Mouse (Mus musculus) monocyte, adult 5-6 weeks (primary cell): ENCODE data around the gene Hcst. TPM values are rescaled to one million over a fixed set of nuclear protein-coding genes. Genes with fewer than 3 reads are reported as not detected.

ENCODE experiments used
- ATAC-seq: fragments of 153-309, 156-312 bp; replicated peaks from 2 replicates; pipeline ENCODE4 v1.8.0; 2017; ENCODE audit warnings: mild to moderate bottlenecking; ENCODE audit not compliant: low TSS enrichment, insufficient number of reproducible peaks, severe bottlenecking, poor library complexity, low FRiP score
- total RNA-seq: library from RNA; stranded (forward); fragments of 200-1000, 200-491, 200-594 nt; gene quantifications from 3 replicates; pipeline ENCODE4 v1.2.3, GENCODE M21; 2017

Hcst gene
- total RNA-seq, 1 experiment from 2014 or later, result 44.2 TPM

GRCm38 (mm10) chr7:30436879-30437278, 17.2 kb upstream of the Hcst start:
- no peak for ATAC-seq

DNA sequence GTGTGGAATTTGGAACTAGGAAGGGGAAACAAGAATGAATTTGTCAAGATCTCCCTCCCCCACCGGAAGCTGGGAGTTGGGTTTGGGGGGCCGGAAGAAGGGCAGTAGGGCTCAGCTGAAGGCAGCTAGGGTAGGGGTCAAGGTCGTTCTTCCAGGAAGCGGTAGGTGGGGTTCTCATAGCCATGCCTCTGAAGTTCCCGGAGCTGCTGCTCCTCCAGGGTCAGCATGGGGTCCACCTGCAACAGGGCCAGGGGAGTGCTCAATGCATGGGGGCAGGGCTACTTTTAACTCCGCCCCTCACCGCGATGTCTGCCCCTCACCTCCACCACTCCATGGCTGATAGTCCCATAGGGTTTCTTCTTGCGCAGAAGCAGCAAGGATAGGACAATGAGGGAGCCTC, 15.5 kb upstream of the Hcst start:
- no peak for ATAC-seq

- no peak for ATAC-seq
Observed at GRCm38 (mm10) chr7:30434701-30435100, 15.0 kb upstream of the Hcst start.

DNA sequence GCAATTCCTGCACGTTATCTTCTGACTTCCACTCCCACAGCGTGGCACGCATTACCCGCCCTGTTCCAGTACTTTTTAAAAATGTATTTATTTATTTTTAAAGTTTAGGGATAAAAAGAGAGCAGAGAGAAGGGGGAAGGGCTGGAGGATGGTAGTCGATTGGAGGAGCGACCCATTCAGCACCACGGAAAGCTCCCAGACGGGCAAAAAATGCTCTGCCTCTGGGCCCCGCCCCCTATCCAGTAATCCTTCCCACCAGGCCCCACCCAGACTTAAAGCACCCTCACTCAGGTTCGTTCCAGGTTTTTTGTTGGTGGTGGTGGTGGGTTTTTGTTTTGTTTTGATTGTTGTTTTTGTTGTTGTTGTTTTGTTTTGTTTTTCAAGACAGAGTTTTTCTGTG, 14.6 kb upstream of the Hcst start:
- no peak for ATAC-seq

DNA sequence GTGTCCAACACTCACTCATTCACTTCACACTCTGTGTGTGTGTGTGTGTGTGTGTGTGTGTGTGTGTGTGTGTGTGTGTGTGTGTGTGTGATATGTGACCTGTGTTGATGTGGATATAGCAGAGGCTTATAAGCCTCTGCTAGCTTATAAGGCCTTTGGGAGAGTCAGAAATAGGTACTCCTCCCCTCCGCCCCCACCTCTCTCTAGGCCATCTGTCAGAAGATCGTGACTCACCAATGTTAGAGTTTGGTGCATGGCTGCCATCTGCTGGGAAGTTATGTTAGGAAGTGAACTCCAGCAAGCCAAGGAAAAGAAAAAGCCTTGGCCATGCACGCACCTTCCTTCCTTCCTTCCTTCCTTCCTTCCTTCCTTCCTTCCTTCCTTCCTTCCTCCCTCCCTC, 12.1 kb upstream of the Hcst start:
- ATAC-seq, result peak; percentile 78

DNA sequence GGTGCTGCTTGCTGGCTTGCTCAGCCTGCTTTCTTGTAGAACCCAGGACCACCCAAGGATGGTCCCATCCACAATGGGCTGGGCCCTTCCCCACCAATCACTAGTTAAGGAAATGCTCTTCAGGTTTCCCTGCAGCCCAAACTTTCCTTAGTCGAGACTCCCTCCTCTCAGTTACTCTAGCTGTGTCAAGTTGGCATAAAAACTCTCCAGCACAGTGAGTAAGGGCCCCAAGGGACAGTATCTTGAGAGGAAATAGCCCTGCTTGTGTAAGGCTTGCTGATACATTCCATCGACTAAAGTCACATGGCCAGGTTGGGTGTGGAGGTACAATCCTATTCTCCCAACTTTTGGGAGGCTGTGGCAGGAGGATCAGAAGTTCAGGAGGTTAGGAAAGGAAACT, 10.5 kb upstream of the Hcst start:
- no peak for ATAC-seq

DNA sequence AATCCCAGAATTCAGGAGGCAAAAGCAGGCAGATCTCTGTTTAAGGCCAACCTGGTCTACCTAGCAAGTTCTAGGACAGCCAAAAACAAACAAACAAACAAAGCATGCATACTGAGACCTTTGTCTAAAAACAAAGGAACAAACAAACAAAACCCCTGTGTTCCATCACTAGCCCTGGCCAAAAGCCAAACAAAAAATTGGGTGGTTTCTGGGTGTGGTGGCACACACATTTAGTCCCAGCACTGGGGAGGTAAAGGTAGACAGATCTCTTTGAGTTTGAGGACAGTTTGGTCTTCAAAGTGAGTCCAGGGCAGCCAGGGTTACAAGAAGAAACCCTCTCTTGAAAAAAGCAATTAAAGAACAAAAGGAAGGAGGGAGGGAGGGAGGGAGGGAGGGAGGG, 9.7 kb upstream of the Hcst start:
- no peak for ATAC-seq

- no peak for ATAC-seq
Observed at GRCm38 (mm10) chr7:30423071-30423641, 3.5 kb upstream of the Hcst start.

DNA sequence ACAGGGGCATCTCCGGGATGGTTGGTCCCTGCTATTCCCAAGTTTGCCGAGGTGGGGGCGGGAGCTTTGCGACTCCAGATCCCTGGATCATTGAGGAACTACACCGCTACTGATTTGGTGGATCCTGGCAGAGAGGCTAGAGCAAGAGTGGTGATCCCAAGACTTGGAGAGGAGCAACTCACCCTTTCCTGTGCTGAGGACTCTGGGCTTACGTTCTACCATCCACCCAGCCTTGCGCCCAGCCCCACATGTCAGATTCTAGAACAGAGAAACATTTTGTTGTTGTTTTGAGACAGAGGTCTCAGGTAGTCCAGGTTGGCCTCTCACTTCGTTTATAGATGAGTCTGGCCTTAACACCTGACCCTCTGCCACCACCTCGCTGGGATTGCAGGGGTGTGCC, 2.9 kb upstream of the Hcst start:
- no peak for ATAC-seq

DNA sequence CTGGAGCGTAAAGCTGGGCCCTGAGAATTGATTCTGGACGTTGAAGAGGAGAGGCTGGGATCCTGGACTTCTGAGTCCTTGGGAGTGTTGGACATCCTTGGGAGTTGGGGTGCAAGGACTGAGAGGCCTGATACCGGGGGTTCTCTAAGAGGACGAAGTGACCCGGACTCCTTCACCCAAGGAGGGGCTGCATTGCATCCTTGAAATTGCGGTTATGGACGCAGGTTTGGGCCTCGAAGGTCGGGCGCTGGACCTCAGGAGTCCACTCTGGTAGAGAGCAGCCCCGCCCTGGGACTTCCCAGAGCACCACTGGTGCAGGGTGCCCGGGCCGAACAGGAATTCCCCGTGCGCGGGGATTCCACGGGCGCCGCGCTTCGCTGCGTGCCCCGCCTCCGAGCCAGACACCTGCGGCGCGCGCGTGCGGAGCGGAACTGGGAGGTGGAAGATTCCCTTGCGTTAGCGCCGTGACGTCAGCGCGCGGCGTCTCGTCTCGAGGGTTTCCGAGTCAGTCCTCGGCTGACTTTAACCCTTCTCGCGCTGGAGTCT, 2.3 kb upstream of the Hcst start:
- ATAC-seq, result peak; percentile 32; the same call in 1 of the 2 replicates

- ATAC-seq, result peak; percentile 16; the same call in 1 of the 2 replicates
Observed at GRCm38 (mm10) chr7:30421175-30421889, 1.7 kb upstream of the Hcst start, which contains the start of gene Nfkbid. Gene Nfkbid, plus strand, starts transcription at chr7:30421732.

DNA sequence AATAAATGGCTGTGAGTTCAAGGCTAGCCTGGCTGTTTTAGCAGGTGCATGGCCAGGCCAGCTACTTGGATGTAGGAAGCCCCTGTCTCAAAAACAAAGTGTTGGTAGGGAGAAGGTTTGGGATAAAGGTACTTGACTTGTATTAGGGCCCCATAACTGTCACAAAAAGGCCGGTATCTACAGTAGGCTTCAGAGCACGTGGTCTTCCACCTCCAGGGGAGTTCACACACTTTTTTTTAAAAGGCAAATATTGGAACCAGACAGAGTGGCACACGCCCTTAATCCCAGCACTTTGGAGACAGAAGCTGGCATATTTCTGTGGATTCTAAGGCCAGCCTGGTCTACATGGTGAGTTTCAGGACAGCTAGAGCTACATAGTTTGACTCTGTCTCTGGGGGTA, 1.0 kb upstream of the Hcst start:
- ATAC-seq, result no peak

- ATAC-seq, result 0 out of 2 replicates have a peak, but pooled peaks have one; percentile 6
Observed at GRCm38 (mm10) chr7:30417856-30418255, 1.8 kb downstream of the Hcst start.

DNA sequence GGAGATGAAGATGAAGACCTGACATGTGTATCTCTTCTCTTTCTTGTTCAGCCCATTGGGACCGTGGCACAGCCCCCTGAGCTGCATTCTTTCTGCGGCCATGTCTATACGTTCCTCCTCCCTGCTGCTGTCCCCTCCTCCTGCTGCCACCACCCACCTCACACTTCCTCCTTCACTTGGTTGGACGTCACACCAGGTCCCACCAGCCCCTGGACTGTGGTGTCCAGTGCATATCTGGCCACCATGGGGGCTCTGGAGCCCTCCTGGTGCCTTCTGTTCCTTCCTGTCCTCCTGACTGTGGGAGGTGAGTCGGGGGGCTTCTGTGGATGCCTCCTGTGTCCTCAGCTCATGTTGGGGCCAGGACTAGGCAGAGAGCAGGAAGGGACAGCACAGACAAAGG, 6.1 kb downstream of the Hcst start, which contains the start of gene Tyrobp:
Gene Tyrobp, plus strand, starts transcription at position 165 of the 400 bp plus-strand sequence.
- peak; percentile 68 for ATAC-seq

DNA sequence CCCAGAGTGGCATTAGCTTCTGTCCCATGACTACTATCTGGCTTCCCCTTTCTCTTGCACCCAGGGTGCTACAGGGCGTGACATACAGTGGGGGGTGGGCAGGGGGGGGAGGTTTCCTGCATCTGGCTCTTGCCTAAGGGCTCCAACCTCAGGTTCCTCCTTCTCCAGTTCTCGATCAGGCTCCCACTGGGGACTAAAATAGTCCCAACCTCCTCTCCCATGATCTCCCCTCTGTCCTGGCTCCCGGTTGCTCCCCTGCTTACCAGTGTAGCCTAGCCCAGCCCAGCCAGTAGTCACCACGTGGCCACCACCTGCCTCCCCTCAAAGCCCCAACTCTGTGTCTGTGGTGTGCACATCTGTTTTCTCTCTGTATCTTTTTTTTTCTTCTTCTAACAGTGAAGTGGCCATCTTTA, 6.9 kb downstream of the Hcst start:
- peak; percentile 54 for ATAC-seq

- ATAC-seq, result 0 out of 2 replicates have a peak, but pooled peaks have one; percentile 6
Observed at GRCm38 (mm10) chr7:30411023-30411422, 8.6 kb downstream of the Hcst start.

GRCm38 (mm10) chr7:30409789-30410188, 9.9 kb downstream of the Hcst start:
- ATAC-seq, result no peak

DNA sequence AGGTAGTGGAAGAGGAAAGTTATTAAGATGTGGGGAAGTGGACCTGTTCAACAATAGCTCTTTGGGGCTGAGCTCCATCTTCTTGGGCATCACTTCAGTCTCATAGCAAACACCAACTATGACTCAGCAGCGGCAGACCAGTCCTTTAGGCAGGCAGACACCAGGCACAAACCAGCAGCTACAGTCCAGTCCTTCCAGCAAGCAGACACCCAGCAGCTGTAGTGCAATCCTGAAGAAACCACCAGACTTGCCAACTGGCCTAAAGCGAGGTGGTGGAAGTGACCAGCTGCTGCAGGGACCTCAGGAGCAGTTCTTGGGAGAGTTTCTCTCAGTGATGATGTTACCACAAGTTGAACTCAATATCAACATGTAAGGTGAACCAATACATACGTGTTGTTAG, 11.0 kb downstream of the Hcst start:
- no peak for ATAC-seq

- no peak for ATAC-seq
Observed at GRCm38 (mm10) chr7:30402343-30402742, 17.3 kb downstream of the Hcst start.

GRCm38 (mm10) chr7:30399671-30400070, 20.0 kb downstream of the Hcst start:
- ATAC-seq, result no peak
